Mouse (Mus musculus): ENCODE data around the gene Mum1. TPM values are rescaled to one million over a fixed set of nuclear protein-coding genes. Genes with fewer than 3 reads are reported as not detected.

Mum1 gene
- polyA plus RNA-seq, 1 experiment from 2014 or later: 34.0 TPM

DNA sequence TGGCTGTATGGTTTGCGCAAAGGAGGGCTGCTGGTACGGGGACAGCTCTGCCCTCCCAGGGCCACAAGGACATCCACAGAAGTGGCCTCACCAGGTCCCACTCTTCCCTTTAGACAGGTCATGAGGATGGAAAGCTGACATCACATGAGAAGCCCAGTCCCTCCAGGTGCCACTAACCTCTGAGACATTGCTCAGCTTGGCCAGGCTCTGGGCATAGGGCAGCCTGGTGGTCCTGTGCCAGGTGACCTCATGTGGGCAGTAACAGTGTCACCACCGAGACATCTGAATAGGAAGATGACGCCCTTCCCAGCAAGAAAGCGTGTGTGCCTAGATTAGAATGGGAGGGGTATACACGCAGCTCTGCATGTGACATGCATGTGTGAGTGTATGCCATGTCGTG lies 43.7 kb upstream of the Mum1 start:
- Histone ChIP-seq H3K27ac (ENCODE audit: low read length) (no peak overlapping the region), H3K36me3 (ENCODE audit: insufficient read depth, low read length) (no peaks in the 10 kb centered on the region), H3K9ac (replicated peaks; ENCODE audit: low read depth) (no peak overlapping the region), H3K9me3 (ENCODE audit: low read length) (no peaks in the 10 kb centered on the region), H3K4me1 (ENCODE audit: insufficient read depth, low read depth, low read length) (no peaks in the 10 kb centered on the region), H3K4me3 (ENCODE audit: low read depth, low read length) (no peak overlapping the region), H3K4me2 (replicated peaks; ENCODE audit: low read depth, low read length) (no peak overlapping the region), H3K27me3 (replicated peaks; ENCODE audit: insufficient read depth, low read length) (peaks cover 4% of the 10 kb centered on the region; the same call in 1 of the 2 replicates)
- ATAC-seq (no peak), DNase-seq (ENCODE audit: low spot score) (no peak)
- WGBS: 86% methylated on average over 7 of the region's 7 CpGs
- TF ChIP-seq CTCF (IDR thresholded peaks at IDR 0.05): no peak
- no peak for TF ChIP-seq EP300 (IDR thresholded peaks at IDR 0.05)

DNA sequence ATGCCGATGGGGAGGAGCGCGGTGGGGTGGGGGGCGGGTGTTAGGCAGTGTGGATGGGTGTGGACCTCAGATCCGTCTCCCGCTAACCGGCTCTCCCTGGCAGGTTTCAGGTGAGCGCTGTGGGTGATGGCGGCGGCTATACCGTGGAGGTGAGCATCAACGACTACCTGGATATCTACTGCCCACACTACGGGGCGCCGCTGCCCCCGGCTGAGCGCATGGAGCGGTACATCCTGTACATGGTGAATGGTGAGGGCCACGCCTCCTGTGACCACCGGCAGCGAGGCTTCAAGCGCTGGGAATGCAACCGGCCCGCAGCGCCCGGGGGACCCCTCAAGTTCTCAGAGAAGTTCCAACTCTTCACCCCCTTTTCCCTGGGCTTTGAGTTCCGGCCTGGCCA lies 39.6 kb upstream of the Mum1 start:
- Histone ChIP-seq H3K4me1 (ENCODE audit: insufficient read depth, low read depth, low read length) (no peaks in the 10 kb centered on the region; the same call in 1 of the 2 replicates), H3K27ac (ENCODE audit: low read length) (no peak overlapping the region), H3K4me3 (ENCODE audit: low read depth, low read length) (no peak overlapping the region), H3K4me2 (replicated peaks; ENCODE audit: low read depth, low read length) (no peak overlapping the region), H3K9me3 (ENCODE audit: low read length) (no peaks in the 10 kb centered on the region), H3K36me3 (ENCODE audit: insufficient read depth, low read length) (no peaks in the 10 kb centered on the region), H3K27me3 (replicated peaks; ENCODE audit: insufficient read depth, low read length) (peaks cover 20% of the 10 kb centered on the region), H3K9ac (replicated peaks; ENCODE audit: low read depth) (no peak overlapping the region)
- ATAC-seq (no peak), DNase-seq (ENCODE audit: low spot score) (no peak)
- TF ChIP-seq EP300 (IDR thresholded peaks at IDR 0.05) (no peak), CTCF (IDR thresholded peaks at IDR 0.05) (no peak)
- WGBS: 61% methylated on average over 27 of the region's 27 CpGs

DNA sequence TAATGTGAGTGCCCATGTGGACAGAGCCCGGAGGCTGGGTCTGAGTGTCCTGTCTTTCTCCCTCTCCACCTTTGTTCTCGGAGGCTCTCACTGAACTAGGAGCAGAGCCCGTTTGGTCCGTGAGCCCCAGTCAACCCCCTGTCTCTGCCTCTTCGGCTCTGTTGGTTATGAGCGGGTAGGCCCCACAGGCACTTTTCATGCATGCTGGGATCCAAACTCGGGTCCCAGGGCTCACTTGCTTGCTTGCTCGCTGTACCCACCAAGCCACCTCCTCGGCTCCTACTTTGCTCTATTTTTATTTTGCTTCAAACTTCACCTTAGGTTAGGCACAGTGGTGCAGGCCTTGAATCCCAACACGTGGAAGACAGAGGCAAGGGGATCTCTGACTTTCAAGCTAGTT lies 38.5 kb upstream of the Mum1 start:
- TF ChIP-seq CTCF (IDR thresholded peaks at IDR 0.05) (no peak), EP300 (IDR thresholded peaks at IDR 0.05) (no peak)
- ATAC-seq: no peak
- Histone ChIP-seq H3K36me3 (ENCODE audit: insufficient read depth, low read length) (no peaks in the 10 kb centered on the region), H3K27ac (ENCODE audit: low read length) (no peak overlapping the region), H3K27me3 (replicated peaks; ENCODE audit: insufficient read depth, low read length) (peaks cover 20% of the 10 kb centered on the region), H3K4me1 (ENCODE audit: insufficient read depth, low read depth, low read length) (no peaks in the 10 kb centered on the region; the same call in 1 of the 2 replicates), H3K9ac (replicated peaks; ENCODE audit: low read depth) (no peak overlapping the region), H3K9me3 (ENCODE audit: low read length) (no peaks in the 10 kb centered on the region), H3K4me2 (replicated peaks; ENCODE audit: low read depth, low read length) (no peak overlapping the region), H3K4me3 (ENCODE audit: low read depth, low read length) (no peak overlapping the region)
- WGBS: 91% methylated on average over 10 of the region's 10 CpGs
- no peak for DNase-seq (ENCODE audit: low spot score)

DNA sequence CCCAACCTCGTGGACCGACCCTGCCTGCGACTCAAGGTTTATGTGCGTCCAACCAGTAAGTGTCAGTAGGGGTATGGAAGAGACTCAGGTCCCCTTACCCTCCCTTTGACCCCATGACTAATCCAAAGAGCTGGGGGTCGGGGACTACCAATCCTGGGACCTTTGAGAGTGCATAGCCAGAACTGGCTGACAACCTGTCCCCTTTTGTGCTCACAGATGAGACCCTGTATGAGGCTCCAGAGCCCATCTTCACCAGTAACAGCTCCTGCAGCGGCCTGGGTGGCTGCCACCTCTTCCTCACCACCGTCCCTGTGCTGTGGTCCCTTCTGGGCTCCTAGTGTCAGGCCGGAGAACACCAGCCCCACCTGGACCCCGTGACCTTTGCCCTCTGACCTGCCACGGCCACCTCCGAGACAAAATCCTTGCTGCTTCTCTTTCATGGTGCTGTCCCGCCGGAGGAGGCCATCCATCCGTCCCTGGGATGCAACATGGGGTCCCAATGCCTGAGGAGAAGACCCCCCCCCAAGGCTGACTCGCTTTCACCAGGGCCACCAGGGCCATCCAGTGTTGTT lies 37.7 kb upstream of the Mum1 start:
- Histone ChIP-seq H3K9me3 (ENCODE audit: low read length) (no peaks in the 10 kb centered on the region), H3K27me3 (replicated peaks; ENCODE audit: insufficient read depth, low read length) (peaks cover 20% of the 10 kb centered on the region), H3K4me3 (ENCODE audit: low read depth, low read length) (no peak overlapping the region), H3K9ac (replicated peaks; ENCODE audit: low read depth) (no peak overlapping the region), H3K4me2 (replicated peaks; ENCODE audit: low read depth, low read length) (no peak overlapping the region), H3K4me1 (ENCODE audit: insufficient read depth, low read depth, low read length) (no peaks in the 10 kb centered on the region; the same call in 1 of the 2 replicates), H3K36me3 (ENCODE audit: insufficient read depth, low read length) (no peaks in the 10 kb centered on the region), H3K27ac (ENCODE audit: low read length) (no peak overlapping the region)
- DNase-seq (ENCODE audit: low spot score): no peak
- no peak for TF ChIP-seq EP300 (IDR thresholded peaks at IDR 0.05)
- no peak for TF ChIP-seq CTCF (IDR thresholded peaks at IDR 0.05)
- no peak for ATAC-seq
- WGBS: 82% methylated on average over 15 of the region's 15 CpGs

DNA sequence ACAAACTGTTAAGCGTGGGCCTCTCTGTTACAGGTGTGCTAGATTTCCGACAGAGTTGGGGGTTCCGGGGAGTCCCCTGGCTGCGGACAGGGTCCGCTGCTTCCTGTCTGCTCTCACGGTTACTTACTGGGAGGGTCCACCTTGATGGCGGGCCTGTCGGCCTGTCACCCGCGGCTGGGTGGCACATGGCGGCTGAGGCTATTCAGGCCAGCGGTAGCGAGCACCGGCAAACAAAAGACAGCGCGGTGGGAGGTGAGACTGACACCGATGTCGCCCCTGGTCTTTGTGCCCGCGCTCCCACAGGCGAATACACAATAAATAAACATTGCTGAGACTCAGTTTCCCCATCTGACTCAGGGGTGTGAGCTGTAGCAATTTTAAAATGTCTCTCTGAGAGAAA lies 36.2 kb upstream of the Mum1 start:
- Histone ChIP-seq H3K27me3 (replicated peaks; ENCODE audit: insufficient read depth, low read length) (peaks cover 20% of the 10 kb centered on the region), H3K4me2 (replicated peaks; ENCODE audit: low read depth, low read length) (peak overlapping the region; percentile 64), H3K4me3 (ENCODE audit: low read depth, low read length) (peak overlapping the region; percentile 37), H3K9me3 (ENCODE audit: low read length) (no peaks in the 10 kb centered on the region), H3K4me1 (ENCODE audit: insufficient read depth, low read depth, low read length) (no peaks in the 10 kb centered on the region; the same call in 1 of the 2 replicates), H3K36me3 (ENCODE audit: insufficient read depth, low read length) (no peaks in the 10 kb centered on the region), H3K27ac (ENCODE audit: low read length) (no peak overlapping the region), H3K9ac (replicated peaks; ENCODE audit: low read depth) (no peak overlapping the region)
- DNase-seq (ENCODE audit: low spot score): no peak
- 16% methylated on average over 21 of the region's 21 CpGs for WGBS
- TF ChIP-seq CTCF (IDR thresholded peaks at IDR 0.05) (no peak), EP300 (IDR thresholded peaks at IDR 0.05) (no peak)
- ATAC-seq: no peak

- H3K27me3 ChIP-seq (replicated peaks; ENCODE audit: insufficient read depth, low read length): peaks cover 20% of the 10 kb centered on the region
- under 1% methylated on average over 47 of the region's 48 CpGs for WGBS
- H3K27ac ChIP-seq (ENCODE audit: low read length): no peak overlapping the region
- peak; percentile 51 for DNase-seq (ENCODE audit: low spot score)
- TF ChIP-seq CTCF (IDR thresholded peaks at IDR 0.05): no peak
- TF ChIP-seq EP300 (IDR thresholded peaks at IDR 0.05): no peak
- peak overlapping the region; percentile 37 for H3K4me3 ChIP-seq (ENCODE audit: low read depth, low read length)
- no peaks in the 10 kb centered on the region; the same call in 1 of the 2 replicates for H3K4me1 ChIP-seq (ENCODE audit: insufficient read depth, low read depth, low read length)
- ATAC-seq: peak; percentile 73
- H3K36me3 ChIP-seq (ENCODE audit: insufficient read depth, low read length): no peaks in the 10 kb centered on the region
- H3K4me2 ChIP-seq (replicated peaks; ENCODE audit: low read depth, low read length): peak overlapping the region; percentile 64
- H3K9ac ChIP-seq (replicated peaks; ENCODE audit: low read depth): no peak overlapping the region
- no peaks in the 10 kb centered on the region for H3K9me3 ChIP-seq (ENCODE audit: low read length)
Measured at GRCm38 (mm10) chr10:80190491-80191051, 35.7 kb upstream of the Mum1 start.
